Mouse (Mus musculus): Measurements from ENCODE around the gene Gbe1. TPM values are rescaled to one million over a fixed set of nuclear protein-coding genes. Genes with fewer than 3 reads are reported as not detected.

Gene Gbe1
- polyA plus RNA-seq, 1 experiment from 2014 or later = 73.2 TPM

DNA sequence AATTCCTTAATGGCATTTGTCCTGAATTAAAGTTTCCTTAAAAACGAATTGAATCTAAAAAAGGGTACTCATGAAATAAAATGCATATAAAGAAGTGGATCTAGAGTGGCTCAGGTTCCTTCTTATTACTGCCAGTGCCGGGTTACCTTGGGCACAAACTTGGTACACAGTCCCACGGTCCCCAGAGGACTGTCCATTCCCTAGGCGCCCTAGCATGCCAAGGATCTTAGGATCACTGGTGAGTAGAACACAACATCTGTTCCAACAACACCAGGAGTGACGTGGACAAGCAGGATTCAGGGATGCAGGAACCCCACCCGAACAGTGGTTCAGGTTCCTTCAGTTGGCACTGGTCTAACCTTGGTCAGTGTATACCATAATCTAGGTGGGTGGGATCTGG lies 44.6 kb downstream of the Gbe1 start:
- Histone ChIP-seq H3K27me3 (no peaks in the 10 kb centered on the region), H3K36me3 (peaks cover 11% of the 10 kb centered on the region), H3K4me1 (replicated peaks) (peaks cover 3% of the 10 kb centered on the region; the same call in 1 of the 2 replicates), H3K27ac (no peak overlapping the region), H3K4me3 (no peak overlapping the region), H3K4me2 (no peak overlapping the region), H3K9me3 (replicated peaks) (peaks cover 12% of the 10 kb centered on the region), H3K9ac (no peak overlapping the region)
- WGBS = 87% methylated on average over 6 of the region's 6 CpGs
- ATAC-seq (replicated peaks; ENCODE audit: insufficient number of reproducible peaks, insufficient read depth, low FRiP score, low read depth) = no peak

DNA sequence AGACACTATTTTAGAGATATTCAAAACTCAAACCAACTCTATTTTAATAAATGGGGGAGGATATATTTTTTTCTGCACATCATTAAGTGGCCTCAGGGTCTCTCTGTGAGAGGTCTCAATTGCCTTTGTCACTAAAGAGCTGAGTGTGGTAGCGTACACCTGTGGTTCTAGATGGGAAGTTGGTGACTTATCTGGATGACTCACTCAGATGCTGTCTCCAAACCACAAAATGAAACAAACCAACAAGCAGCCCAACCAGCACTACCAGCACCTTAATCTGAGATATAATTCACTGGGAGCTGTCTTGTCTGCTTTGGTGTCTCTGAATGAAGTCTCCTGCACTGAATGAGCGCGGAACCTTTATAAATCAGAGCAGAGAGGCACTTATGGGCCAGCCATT lies 51.5 kb downstream of the Gbe1 start:
- Histone ChIP-seq H3K4me1 (replicated peaks) (no peaks in the 10 kb centered on the region), H3K27ac (no peak overlapping the region), H3K4me2 (no peak overlapping the region), H3K9ac (no peak overlapping the region), H3K36me3 (peaks cover 11% of the 10 kb centered on the region), H3K27me3 (no peaks in the 10 kb centered on the region), H3K4me3 (no peak overlapping the region), H3K9me3 (replicated peaks) (0 out of 2 replicates have a peak, but pooled peaks cover 5% of the 10 kb centered on the region)
- WGBS = 88% methylated on average over 3 of the region's 3 CpGs
- ATAC-seq (replicated peaks; ENCODE audit: insufficient number of reproducible peaks, insufficient read depth, low FRiP score, low read depth) = no peak

DNA sequence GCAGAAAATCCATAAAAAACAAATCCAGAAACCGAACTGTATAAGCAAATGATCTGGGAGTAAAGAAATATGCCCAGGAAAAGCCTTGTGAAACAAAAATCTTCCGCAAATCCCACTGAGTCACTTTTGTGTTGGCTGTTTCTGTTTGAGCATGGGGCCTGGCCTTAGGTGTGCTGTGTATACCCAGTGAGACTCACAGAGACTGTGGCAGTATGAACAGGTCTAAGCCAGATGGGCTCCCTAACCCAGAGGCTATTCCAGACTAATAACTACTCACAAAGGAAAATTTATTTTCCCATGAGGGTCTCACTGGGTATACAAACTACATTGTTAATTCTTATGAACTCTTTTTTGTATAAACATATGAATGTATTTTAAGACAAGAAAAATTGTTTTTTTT lies 67.3 kb downstream of the Gbe1 start:
- no peaks in the 10 kb centered on the region for H3K36me3 ChIP-seq
- ATAC-seq (replicated peaks; ENCODE audit: insufficient number of reproducible peaks, insufficient read depth, low FRiP score, low read depth) = no peak
- 92% methylated on average over 2 of the region's 2 CpGs for WGBS
- H3K27me3 ChIP-seq = no peaks in the 10 kb centered on the region
- H3K9me3 ChIP-seq (replicated peaks) = no peaks in the 10 kb centered on the region
- no peaks in the 10 kb centered on the region for H3K4me1 ChIP-seq (replicated peaks)
- no peak overlapping the region for H3K4me3 ChIP-seq
- no peak overlapping the region for H3K4me2 ChIP-seq
- no peak overlapping the region for H3K9ac ChIP-seq
- no peak overlapping the region for H3K27ac ChIP-seq

DNA sequence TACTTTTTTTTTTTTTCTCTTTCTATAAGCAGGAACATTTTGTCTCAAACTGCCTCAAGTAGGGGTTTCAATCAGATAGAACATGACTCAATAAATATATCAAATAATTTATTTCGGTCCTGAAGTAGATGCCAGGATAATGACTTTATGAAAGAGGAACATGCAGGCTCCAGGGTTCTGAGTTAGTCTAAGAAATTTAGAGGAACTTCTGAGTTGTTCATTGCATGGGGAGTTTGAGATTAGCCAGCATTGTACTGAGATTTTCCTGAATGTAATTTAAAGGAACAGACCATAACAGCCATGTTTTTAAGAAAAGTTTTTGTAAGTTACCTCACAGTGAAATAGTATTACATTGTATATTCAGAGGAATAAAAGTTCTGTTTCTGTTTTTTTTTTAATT lies 71.7 kb downstream of the Gbe1 start:
- H3K9ac ChIP-seq = no peak overlapping the region
- no peak overlapping the region for H3K4me3 ChIP-seq
- whole genome bisulfite sequencing = 86% methylated on average over 1 of the region's 1 CpGs

DNA sequence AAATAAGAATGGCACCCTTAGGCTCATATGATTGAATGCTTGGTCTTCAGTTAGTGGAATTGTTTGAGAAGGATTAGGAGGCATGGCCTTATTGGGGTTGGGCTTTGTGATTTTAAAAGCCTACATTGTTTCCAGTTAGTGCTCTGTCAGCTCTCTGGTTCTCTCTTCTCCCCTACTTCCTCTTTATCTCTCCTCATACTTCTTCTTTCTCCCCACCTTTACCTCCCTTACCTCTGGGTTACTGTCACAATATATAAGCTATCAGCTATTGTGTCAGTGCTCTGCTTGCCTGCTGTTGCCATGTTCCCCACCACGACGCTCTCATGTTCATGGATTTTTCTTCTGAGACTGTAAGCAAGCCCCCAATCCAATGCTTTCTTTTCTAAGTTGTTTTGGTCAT lies 73.6 kb downstream of the Gbe1 start:
- Histone ChIP-seq H3K9ac (no peak overlapping the region), H3K27ac (no peak overlapping the region), H3K4me3 (no peak overlapping the region), H3K9me3 (replicated peaks) (no peaks in the 10 kb centered on the region), H3K4me1 (replicated peaks) (no peaks in the 10 kb centered on the region), H3K4me2 (no peak overlapping the region), H3K36me3 (peaks cover 3% of the 10 kb centered on the region; the same call in 1 of the 2 replicates), H3K27me3 (no peaks in the 10 kb centered on the region)
- ATAC-seq (replicated peaks; ENCODE audit: insufficient number of reproducible peaks, insufficient read depth, low FRiP score, low read depth) = no peak
- WGBS = 98% methylated on average over 2 of the region's 2 CpGs

More for the DNA sequence above, 71.7 kb downstream of the Gbe1 start:
- Histone ChIP-seq H3K36me3 (peaks cover 3% of the 10 kb centered on the region; the same call in 1 of the 2 replicates), H3K4me1 (replicated peaks) (no peaks in the 10 kb centered on the region), H3K9me3 (replicated peaks) (no peaks in the 10 kb centered on the region), H3K27ac (no peak overlapping the region), H3K27me3 (no peaks in the 10 kb centered on the region), H3K4me2 (no peak overlapping the region)
- ATAC-seq (replicated peaks; ENCODE audit: insufficient number of reproducible peaks, insufficient read depth, low FRiP score, low read depth) = no peak

DNA sequence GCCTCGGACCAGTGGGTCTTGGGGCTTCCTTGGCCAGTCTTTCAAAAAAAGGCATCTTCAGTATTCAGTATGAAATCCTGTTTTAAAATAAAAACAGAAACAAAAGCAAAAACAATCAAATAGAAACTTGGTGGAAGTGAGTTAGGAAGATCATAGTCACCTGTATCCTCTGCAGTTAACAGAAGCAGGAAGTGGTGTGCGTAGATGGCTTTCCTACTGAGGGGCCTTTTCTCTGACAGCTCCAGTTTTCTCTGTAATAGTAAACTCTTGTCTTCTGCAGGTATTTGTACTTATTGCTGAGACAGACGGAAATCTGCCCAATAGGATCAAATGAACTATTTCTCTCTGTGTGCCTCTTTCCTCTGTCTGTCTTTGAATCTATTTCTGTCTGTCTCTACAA lies 81.5 kb downstream of the Gbe1 start:
- Histone ChIP-seq H3K36me3 (peaks cover under 1% of the 10 kb centered on the region; the same call in 1 of the 2 replicates), H3K4me1 (replicated peaks) (0 out of 2 replicates have a peak, but pooled peaks cover 4% of the 10 kb centered on the region), H3K4me3 (no peak overlapping the region), H3K27me3 (no peaks in the 10 kb centered on the region), H3K27ac (no peak overlapping the region), H3K4me2 (no peak overlapping the region), H3K9me3 (replicated peaks) (no peaks in the 10 kb centered on the region), H3K9ac (no peak overlapping the region)
- 84% methylated on average over 3 of the region's 3 CpGs for WGBS
- ATAC-seq (replicated peaks; ENCODE audit: insufficient number of reproducible peaks, insufficient read depth, low FRiP score, low read depth) = no peak

DNA sequence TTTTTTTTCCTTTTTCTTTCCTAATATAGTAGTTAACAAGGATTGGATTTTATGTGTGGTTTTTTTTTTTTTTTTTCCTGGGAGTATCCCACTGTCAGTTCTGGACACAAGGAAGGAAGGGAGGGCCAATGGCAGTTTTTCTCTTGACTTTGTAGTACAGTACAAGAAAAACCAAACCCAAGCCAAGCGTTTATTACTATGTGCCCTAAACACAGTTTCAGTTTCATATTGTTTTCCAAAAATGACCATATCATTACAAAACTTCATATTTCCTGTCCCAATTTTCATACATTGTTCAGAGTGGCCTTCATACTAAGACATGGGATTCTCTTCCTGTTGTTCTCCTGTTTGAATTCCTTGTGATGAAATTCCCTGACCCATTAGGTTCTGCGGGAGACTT lies 94.0 kb downstream of the Gbe1 start:
- Histone ChIP-seq H3K9me3 (replicated peaks) (no peaks in the 10 kb centered on the region), H3K4me3 (no peak overlapping the region), H3K9ac (no peak overlapping the region), H3K27me3 (no peaks in the 10 kb centered on the region), H3K4me2 (no peak overlapping the region), H3K4me1 (replicated peaks) (no peaks in the 10 kb centered on the region), H3K27ac (no peak overlapping the region), H3K36me3 (no peaks in the 10 kb centered on the region)
- ATAC-seq (replicated peaks; ENCODE audit: insufficient number of reproducible peaks, insufficient read depth, low FRiP score, low read depth) = no peak
- WGBS = 71% methylated on average over 2 of the region's 2 CpGs

DNA sequence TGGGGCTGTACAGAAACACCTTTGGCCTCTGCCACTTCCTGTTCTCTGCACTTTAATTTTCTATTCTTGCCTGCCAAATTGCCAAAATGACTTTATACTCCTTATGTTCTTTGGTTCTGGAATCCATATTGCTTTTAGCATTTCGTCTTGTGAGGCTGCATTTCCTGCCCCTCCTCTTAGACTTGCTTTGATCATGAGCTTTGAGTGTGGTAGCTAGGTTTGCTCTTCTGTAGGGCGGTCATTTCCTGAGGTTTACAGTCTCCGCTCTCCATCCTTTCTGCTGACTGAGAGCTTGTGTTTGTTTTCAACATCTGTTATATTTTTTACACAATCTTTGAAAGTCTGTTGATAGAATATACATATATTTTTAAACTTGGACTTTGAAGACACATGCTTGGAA lies 107.3 kb downstream of the Gbe1 start:
- Histone ChIP-seq H3K4me1 (replicated peaks) (no peaks in the 10 kb centered on the region), H3K27ac (no peak overlapping the region), H3K9ac (no peak overlapping the region), H3K9me3 (replicated peaks) (no peaks in the 10 kb centered on the region), H3K4me2 (no peak overlapping the region), H3K36me3 (no peaks in the 10 kb centered on the region), H3K4me3 (no peak overlapping the region), H3K27me3 (no peaks in the 10 kb centered on the region)
- 74% methylated on average over 3 of the region's 3 CpGs for WGBS
- no peak for ATAC-seq (replicated peaks; ENCODE audit: insufficient number of reproducible peaks, insufficient read depth, low FRiP score, low read depth)

DNA sequence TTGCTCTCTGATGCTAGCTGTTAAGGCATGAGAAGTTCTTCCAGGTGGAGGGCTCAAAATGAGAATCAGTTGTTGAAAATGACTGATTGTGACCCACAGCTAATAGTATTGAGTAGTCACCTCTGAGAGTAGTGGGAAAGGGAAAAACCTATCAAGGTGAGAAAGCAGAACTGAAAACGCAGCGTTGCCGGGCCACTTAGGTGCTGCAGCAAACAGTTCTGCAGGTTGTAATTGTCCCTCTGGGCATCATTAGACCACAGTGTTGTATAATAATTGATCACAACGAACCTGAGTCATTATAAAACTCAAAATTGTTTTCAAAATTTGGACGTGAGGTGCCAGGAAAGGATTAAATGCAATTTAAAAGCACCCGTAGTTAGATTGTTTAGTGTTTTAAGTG lies 135.8 kb downstream of the Gbe1 start:
- H3K9me3 ChIP-seq (replicated peaks) = no peaks in the 10 kb centered on the region
- 83% methylated on average over 6 of the region's 6 CpGs for WGBS
- ATAC-seq (replicated peaks; ENCODE audit: insufficient number of reproducible peaks, insufficient read depth, low FRiP score, low read depth) = no peak

DNA sequence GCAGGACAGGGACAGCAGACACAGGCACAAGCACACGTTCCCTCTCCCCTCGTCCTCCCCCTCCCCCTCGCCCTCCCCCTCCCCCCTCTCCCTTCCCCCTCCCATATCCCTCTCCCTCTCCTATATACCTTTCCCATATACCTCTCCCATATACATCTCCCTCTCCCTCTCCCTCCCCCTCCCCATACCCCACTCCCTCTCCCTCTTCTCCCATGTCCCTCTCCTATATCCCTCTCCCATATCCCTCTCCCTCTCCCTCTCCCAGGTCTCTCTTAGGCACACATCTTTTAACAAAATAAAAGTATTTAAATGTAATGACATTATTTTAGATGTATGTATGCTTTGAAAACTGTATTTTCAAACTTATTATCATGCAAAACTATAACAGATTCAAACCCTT lies 161.8 kb downstream of the Gbe1 start:
- no peak overlapping the region for H3K9ac ChIP-seq
- WGBS = 56% methylated on average over 2 of the region's 3 CpGs

More for the DNA sequence above, 135.8 kb downstream of the Gbe1 start:
- Histone ChIP-seq H3K36me3 (no peaks in the 10 kb centered on the region), H3K4me1 (replicated peaks) (no peaks in the 10 kb centered on the region), H3K4me2 (no peak overlapping the region), H3K27me3 (no peaks in the 10 kb centered on the region), H3K4me3 (no peak overlapping the region), H3K27ac (no peak overlapping the region), H3K9ac (no peak overlapping the region)

DNA sequence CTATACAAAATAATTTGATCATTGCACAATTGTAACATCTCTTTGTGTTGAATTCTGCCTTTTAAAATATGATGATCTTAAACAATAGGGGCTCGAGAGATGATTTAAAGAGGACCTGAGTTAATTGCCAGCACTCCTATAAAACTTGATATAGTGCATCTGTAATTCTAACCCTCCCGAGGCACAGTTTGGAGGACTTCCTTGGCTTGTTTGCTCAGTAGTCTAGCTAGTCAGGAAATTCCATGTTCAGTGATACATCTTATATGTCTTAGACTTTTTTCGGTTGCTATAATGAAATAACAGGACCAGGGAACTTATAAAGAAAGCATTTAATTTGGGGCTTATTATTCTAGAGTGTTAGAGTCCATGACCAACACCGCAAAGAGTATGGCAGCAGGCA lies 162.4 kb downstream of the Gbe1 start:
- H3K4me2 ChIP-seq = no peak overlapping the region
- no peak overlapping the region for H3K4me3 ChIP-seq
- H3K9ac ChIP-seq = no peak overlapping the region
- H3K36me3 ChIP-seq = no peaks in the 10 kb centered on the region
- no peaks in the 10 kb centered on the region for H3K4me1 ChIP-seq (replicated peaks)
- H3K27ac ChIP-seq = no peak overlapping the region
- no peaks in the 10 kb centered on the region for H3K27me3 ChIP-seq
- WGBS = 75% methylated on average over 4 of the region's 4 CpGs
- no peak for ATAC-seq (replicated peaks; ENCODE audit: insufficient number of reproducible peaks, insufficient read depth, low FRiP score, low read depth)
- no peaks in the 10 kb centered on the region for H3K9me3 ChIP-seq (replicated peaks)

More for the DNA sequence above, 161.8 kb downstream of the Gbe1 start:
- H3K27me3 ChIP-seq = no peaks in the 10 kb centered on the region
- H3K9me3 ChIP-seq (replicated peaks) = no peaks in the 10 kb centered on the region
- H3K4me2 ChIP-seq = no peak overlapping the region
- no peaks in the 10 kb centered on the region for H3K36me3 ChIP-seq
- H3K4me3 ChIP-seq = no peak overlapping the region
- H3K27ac ChIP-seq = no peak overlapping the region
- H3K4me1 ChIP-seq (replicated peaks) = no peaks in the 10 kb centered on the region
- no peak for ATAC-seq (replicated peaks; ENCODE audit: insufficient number of reproducible peaks, insufficient read depth, low FRiP score, low read depth)

DNA sequence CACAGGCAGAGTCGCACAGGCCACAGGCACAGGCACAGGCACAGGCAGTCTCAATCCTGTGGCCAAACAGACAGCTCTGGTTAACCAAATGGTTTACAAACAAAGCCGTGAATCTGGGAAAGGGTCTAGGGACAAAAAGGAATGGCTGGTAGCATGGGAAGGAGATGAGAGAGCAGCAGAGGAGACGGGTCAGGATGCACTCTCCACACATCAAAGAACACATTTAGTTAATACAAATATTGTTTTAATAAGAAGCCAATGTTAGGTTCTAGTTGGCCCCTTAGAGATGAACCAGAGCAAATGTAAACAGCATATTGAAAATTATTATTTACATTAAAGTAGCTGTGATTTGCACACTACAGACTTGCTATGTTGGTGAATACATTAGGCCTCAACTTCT lies 166.7 kb downstream of the Gbe1 start:
- no peak for ATAC-seq (replicated peaks; ENCODE audit: insufficient number of reproducible peaks, insufficient read depth, low FRiP score, low read depth)
- H3K27ac ChIP-seq = no peak overlapping the region
- no peak overlapping the region for H3K4me2 ChIP-seq
- H3K36me3 ChIP-seq = no peaks in the 10 kb centered on the region
- 85% methylated on average over 3 of the region's 3 CpGs for WGBS
- H3K27me3 ChIP-seq = no peaks in the 10 kb centered on the region
- H3K9me3 ChIP-seq (replicated peaks) = no peaks in the 10 kb centered on the region
- no peak overlapping the region for H3K9ac ChIP-seq
- H3K4me3 ChIP-seq = no peak overlapping the region
- no peaks in the 10 kb centered on the region for H3K4me1 ChIP-seq (replicated peaks)
